Mouse (Mus musculus): ENCODE data around the gene Edc3.

- TF ChIP-seq CTCF (IDR thresholded peaks at IDR 0.05; ENCODE audit: low read depth) (no peak), EP300 (IDR thresholded peaks at IDR 0.05; ENCODE audit: low read depth) (no peak)
These were observed 58.1 kb downstream of the Edc3 start for GRCm38 (mm10) chr9:57766431-57766830.

Measured in liver, embryonic 14.5 days (tissue).